Mouse (Mus musculus): Measurements from ENCODE around the gene Arhgap9. TPM values are rescaled to one million over a fixed set of nuclear protein-coding genes. Genes with fewer than 3 reads are reported as not detected.
A peak's percentile ranks its signal among the peaks of the same experiment; 100 is the strongest.
"Not testable (repeated sequence)": the region's sequence is repeated elsewhere in the genome, so short reads cannot be mapped to it uniquely, and the experiment has no call there.

Gene Arhgap9
- polyA plus RNA-seq, 1 experiment from 2014 or later = 1.7 TPM

DNA sequence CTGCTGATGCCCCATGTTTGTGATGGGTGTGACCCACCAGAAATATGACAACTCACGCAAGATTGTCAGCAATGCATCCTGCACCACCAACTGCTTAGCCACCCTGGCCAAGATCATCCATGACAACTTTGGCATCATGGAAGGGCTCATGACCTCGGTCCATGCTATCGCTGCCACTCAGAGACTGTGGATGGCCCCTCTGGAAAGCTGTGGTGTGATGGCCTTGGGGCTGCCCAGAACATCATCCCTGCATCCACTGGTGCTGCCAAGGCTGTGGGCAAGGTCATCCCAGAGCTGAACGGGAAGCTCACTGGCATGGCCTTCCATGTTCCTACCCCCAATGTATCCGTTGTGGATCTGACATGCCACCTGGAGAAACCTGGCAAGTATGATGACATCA, 8.2 kb upstream of the Arhgap9 start:
- H3K9me3 ChIP-seq (ENCODE audit: control insufficient read depth, low read length); H3K4me2 ChIP-seq (ENCODE audit: low read depth, low read length, severe bottlenecking); DNase-seq (ENCODE audit: low spot score); H3K4me3 ChIP-seq (ENCODE audit: low read depth, low read length); H3K36me3 ChIP-seq (ENCODE audit: control insufficient read depth, insufficient read depth, low read length); ATAC-seq (replicated peaks; ENCODE audit: low FRiP score); H3K4me1 ChIP-seq (replicated peaks; ENCODE audit: control insufficient read depth, insufficient read depth, low read length); H3K27me3 ChIP-seq (ENCODE audit: control insufficient read depth, insufficient read depth, low read length); H3K9ac ChIP-seq (ENCODE audit: low read length); H3K27ac ChIP-seq (ENCODE audit: low read depth, low read length): not testable (repeated sequence)
- WGBS = 95% methylated on average over 5 of the region's 5 CpGs

DNA sequence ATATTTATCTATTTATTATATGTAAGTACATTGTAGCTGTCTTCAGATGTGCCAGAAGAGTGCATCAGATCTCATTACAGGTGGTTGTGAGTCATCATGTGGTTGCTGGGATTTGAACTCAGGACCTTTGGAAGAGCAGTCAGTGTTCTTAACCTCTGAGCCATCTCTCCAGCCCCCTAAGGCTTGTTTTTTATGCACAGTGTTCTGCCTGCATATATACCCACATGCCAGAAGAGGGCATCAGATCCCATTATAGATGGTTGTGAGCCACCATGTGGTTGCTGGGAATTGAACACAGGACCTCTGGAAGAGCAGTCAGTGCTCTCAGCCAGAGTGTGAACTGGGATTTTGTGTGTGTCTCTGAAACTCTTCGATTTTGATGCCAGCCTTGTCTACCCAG, 6.8 kb upstream of the Arhgap9 start:
- WGBS = 96% methylated on average over 1 of the region's 1 CpGs
- H3K27me3 ChIP-seq (ENCODE audit: control insufficient read depth, insufficient read depth, low read length); DNase-seq (ENCODE audit: low spot score); H3K4me2 ChIP-seq (ENCODE audit: low read depth, low read length, severe bottlenecking); ATAC-seq (replicated peaks; ENCODE audit: low FRiP score); H3K27ac ChIP-seq (ENCODE audit: low read depth, low read length); H3K4me3 ChIP-seq (ENCODE audit: low read depth, low read length); H3K4me1 ChIP-seq (replicated peaks; ENCODE audit: control insufficient read depth, insufficient read depth, low read length); H3K9me3 ChIP-seq (ENCODE audit: control insufficient read depth, low read length); H3K9ac ChIP-seq (ENCODE audit: low read length); H3K36me3 ChIP-seq (ENCODE audit: control insufficient read depth, insufficient read depth, low read length): not testable (repeated sequence)

DNA sequence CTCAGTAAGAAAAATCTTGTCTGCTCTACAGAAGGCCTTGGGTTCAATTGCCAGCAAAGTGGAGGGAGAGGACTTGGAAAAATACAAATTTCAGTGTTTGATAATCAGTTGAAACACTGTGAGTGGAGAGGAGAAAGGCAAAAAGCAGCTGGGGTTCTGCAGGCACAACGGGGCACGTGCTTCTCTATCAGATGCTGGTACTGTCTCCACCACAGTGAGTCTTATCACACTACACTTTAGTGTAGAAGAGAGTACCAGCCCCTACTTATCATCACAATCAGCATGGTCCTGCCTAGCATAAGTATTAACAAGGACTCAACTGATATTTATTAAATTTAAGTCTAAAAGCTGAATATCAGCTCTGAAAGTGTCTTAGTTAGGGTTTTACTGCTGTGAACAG, 4.5 kb upstream of the Arhgap9 start:
- Histone ChIP-seq H3K27me3 (ENCODE audit: control insufficient read depth, insufficient read depth, low read length) (no peaks in the 10 kb centered on the region), H3K4me2 (ENCODE audit: low read depth, low read length, severe bottlenecking) (no peak overlapping the region), H3K4me1 (replicated peaks; ENCODE audit: control insufficient read depth, insufficient read depth, low read length) (no peaks in the 10 kb centered on the region), H3K4me3 (ENCODE audit: low read depth, low read length) (no peak overlapping the region), H3K9me3 (ENCODE audit: control insufficient read depth, low read length) (no peaks in the 10 kb centered on the region), H3K36me3 (ENCODE audit: control insufficient read depth, insufficient read depth, low read length) (no peaks in the 10 kb centered on the region), H3K9ac (ENCODE audit: low read length) (no peak overlapping the region), H3K27ac (ENCODE audit: low read depth, low read length) (no peak overlapping the region)
- no peak for ATAC-seq (replicated peaks; ENCODE audit: low FRiP score)
- WGBS = 77% methylated on average over 2 of the region's 2 CpGs
- DNase-seq (ENCODE audit: low spot score) = no peak

DNA sequence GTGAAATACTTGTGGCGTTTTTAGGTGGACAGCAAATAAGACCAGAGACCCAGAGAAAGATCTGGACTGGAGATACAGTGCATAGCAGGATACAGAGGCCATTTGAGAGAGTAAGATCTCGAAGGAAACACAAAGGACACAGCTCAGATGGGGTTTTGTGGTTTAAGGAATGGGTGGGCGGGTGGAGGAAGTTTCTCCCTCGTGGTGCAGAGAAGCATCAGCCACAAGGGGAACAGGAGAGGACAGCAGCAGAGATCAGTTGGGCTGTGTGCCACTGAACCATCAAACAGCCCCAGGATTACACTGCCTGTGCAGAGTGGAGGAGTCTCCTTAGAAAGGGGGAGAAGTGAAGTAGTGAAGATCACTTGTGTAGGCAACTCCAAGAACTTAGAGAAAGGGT, 3.8 kb upstream of the Arhgap9 start:
- Histone ChIP-seq H3K27ac (ENCODE audit: low read depth, low read length) (no peak overlapping the region), H3K9ac (ENCODE audit: low read length) (no peak overlapping the region), H3K4me3 (ENCODE audit: low read depth, low read length) (no peak overlapping the region), H3K4me1 (replicated peaks; ENCODE audit: control insufficient read depth, insufficient read depth, low read length) (no peaks in the 10 kb centered on the region), H3K9me3 (ENCODE audit: control insufficient read depth, low read length) (no peaks in the 10 kb centered on the region), H3K36me3 (ENCODE audit: control insufficient read depth, insufficient read depth, low read length) (no peaks in the 10 kb centered on the region), H3K4me2 (ENCODE audit: low read depth, low read length, severe bottlenecking) (no peak overlapping the region), H3K27me3 (ENCODE audit: control insufficient read depth, insufficient read depth, low read length) (no peaks in the 10 kb centered on the region)
- ATAC-seq (replicated peaks; ENCODE audit: low FRiP score) (no peak), DNase-seq (ENCODE audit: low spot score) (no peak)
- 46% methylated on average over 4 of the region's 4 CpGs for WGBS

DNA sequence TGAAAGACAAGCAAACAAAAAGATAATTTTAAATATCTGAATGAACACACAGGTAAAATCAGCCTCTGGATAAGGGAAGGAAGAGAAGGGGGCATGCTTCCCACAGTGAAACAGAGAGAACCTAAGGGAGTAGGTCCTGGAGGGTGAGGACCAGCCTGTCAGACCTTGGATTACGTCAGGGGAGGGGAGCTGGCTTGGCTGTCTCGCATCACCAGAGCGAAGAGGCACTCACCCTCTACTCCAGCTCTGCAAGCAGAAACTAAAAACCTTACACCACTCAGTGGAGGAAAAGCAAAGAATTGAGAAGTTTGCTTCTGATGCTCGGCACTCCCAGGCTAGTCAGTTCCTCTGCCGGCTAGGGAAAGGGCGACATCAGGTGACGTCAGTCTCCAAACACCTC, 1.8 kb upstream of the Arhgap9 start:
- DNase-seq (ENCODE audit: low spot score) (no peak), ATAC-seq (replicated peaks; ENCODE audit: low FRiP score) (no peak)
- H3K27me3 ChIP-seq (ENCODE audit: control insufficient read depth, insufficient read depth, low read length) = peaks cover 10% of the 10 kb centered on the region
- H3K9ac ChIP-seq (ENCODE audit: low read length) = no peak overlapping the region
- 87% methylated on average over 7 of the region's 7 CpGs for WGBS
- H3K9me3 ChIP-seq (ENCODE audit: control insufficient read depth, low read length) = no peaks in the 10 kb centered on the region
- no peaks in the 10 kb centered on the region for H3K4me1 ChIP-seq (replicated peaks; ENCODE audit: control insufficient read depth, insufficient read depth, low read length)
- no peaks in the 10 kb centered on the region for H3K36me3 ChIP-seq (ENCODE audit: control insufficient read depth, insufficient read depth, low read length)
- no peak overlapping the region for H3K4me3 ChIP-seq (ENCODE audit: low read depth, low read length)
- no peak overlapping the region for H3K27ac ChIP-seq (ENCODE audit: low read depth, low read length)
- H3K4me2 ChIP-seq (ENCODE audit: low read depth, low read length, severe bottlenecking) = no peak overlapping the region

DNA sequence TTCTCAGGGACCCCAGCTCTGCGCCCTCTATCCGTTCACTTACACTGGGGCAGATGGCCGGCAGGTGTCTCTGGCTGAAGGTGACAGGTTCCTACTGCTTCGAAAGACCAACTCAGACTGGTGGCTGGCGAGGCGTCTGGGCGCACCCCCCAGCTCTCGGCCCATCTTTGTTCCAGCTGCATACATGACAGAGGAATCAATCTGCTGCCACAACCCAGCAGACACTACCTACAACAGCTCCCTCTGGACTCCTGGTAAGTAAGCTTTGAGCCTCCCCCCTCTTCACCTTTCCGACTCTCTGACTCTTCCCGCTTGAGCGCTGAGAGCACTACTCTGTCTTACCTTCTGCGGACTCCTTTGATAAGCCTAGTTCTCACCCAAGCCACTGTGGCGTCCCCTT, 414 bp downstream of the Arhgap9 start:
- 68% methylated on average over 13 of the region's 13 CpGs for WGBS
- H3K4me2 ChIP-seq (ENCODE audit: low read depth, low read length, severe bottlenecking) = no peak overlapping the region
- no peaks in the 10 kb centered on the region; the same call in 1 of the 2 replicates for H3K9me3 ChIP-seq (ENCODE audit: control insufficient read depth, low read length)
- H3K9ac ChIP-seq (ENCODE audit: low read length) = no peak overlapping the region
- no peak overlapping the region for H3K27ac ChIP-seq (ENCODE audit: low read depth, low read length)
- no peaks in the 10 kb centered on the region for H3K36me3 ChIP-seq (ENCODE audit: control insufficient read depth, insufficient read depth, low read length)
- peaks cover 32% of the 10 kb centered on the region for H3K27me3 ChIP-seq (ENCODE audit: control insufficient read depth, insufficient read depth, low read length)
- ATAC-seq (replicated peaks; ENCODE audit: low FRiP score) = no peak
- DNase-seq (ENCODE audit: low spot score) = no peak
- H3K4me3 ChIP-seq (ENCODE audit: low read depth, low read length) = no peak overlapping the region
- peaks cover 11% of the 10 kb centered on the region for H3K4me1 ChIP-seq (replicated peaks; ENCODE audit: control insufficient read depth, insufficient read depth, low read length)

DNA sequence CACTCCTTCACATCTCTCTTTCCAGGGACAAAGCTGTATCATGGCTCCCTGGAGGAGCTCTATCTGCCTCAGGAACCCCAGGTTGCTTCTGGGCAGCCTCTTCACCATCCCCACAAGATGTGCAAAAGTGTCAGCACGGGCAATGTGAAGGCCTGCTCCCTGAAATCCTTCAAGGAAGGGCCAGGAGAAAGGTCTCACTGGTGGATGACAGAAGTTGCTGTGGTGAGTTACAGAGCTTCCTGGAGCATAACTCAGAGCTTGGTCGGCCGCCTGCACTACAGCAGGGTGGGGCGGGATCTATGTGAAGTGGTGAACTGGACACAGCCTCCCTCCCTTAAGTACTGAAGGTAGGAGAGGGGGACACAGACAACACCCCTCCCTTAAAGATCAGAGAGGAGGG, 905 bp downstream of the Arhgap9 start:
- Histone ChIP-seq H3K27me3 (ENCODE audit: control insufficient read depth, insufficient read depth, low read length) (peaks cover 37% of the 10 kb centered on the region), H3K4me3 (ENCODE audit: low read depth, low read length) (no peak overlapping the region), H3K4me1 (replicated peaks; ENCODE audit: control insufficient read depth, insufficient read depth, low read length) (peaks cover 11% of the 10 kb centered on the region), H3K4me2 (ENCODE audit: low read depth, low read length, severe bottlenecking) (no peak overlapping the region), H3K9me3 (ENCODE audit: control insufficient read depth, low read length) (no peaks in the 10 kb centered on the region; the same call in 1 of the 2 replicates), H3K9ac (ENCODE audit: low read length) (no peak overlapping the region), H3K36me3 (ENCODE audit: control insufficient read depth, insufficient read depth, low read length) (no peaks in the 10 kb centered on the region), H3K27ac (ENCODE audit: low read depth, low read length) (no peak overlapping the region)
- DNase-seq (ENCODE audit: low spot score) (no peak), ATAC-seq (replicated peaks; ENCODE audit: low FRiP score) (no peak)
- 85% methylated on average over 4 of the region's 4 CpGs for WGBS

DNA sequence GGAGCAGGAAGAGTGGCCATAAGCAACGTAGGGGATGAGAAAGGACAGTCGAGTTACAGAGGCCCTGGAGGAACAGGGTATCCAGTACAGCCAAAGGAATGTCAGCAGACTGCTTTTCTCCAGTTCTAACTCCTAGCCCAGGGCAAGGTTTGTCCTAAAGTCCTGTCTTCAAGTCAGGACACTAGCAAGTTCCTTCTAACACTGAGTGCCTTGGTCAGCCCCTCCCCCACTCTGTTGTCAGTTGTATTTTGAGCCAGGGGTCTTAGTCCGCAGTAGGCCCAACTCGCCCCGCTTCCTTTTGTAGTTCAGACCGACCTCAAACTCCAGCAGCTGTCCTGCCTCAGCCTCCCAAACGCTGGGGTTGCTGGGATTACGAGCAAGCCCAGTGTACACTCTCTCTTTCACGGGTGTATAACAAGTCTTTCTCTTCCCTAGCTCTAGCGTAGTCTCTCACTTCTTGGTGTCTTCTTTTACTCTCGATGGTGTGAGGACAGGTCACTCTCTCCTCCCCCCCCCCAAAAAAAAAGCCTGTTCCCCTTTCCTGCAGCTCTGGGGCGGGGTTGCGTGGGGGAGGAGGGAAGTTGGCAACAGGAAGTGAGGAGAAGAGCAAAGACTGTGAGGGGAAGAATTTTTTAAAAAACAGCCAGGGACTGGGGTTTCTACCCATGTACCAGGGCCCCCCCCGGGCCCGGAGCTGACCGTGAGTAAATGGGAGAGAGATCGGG, 1.5 kb downstream of the Arhgap9 start:
- ATAC-seq (replicated peaks; ENCODE audit: low FRiP score) (no peak), DNase-seq (ENCODE audit: low spot score) (no peak)
- Histone ChIP-seq H3K9me3 (ENCODE audit: control insufficient read depth, low read length) (no peaks in the 10 kb centered on the region; the same call in 1 of the 2 replicates), H3K27ac (ENCODE audit: low read depth, low read length) (no peak overlapping the region), H3K4me2 (ENCODE audit: low read depth, low read length, severe bottlenecking) (no peak overlapping the region), H3K27me3 (ENCODE audit: control insufficient read depth, insufficient read depth, low read length) (peaks cover 43% of the 10 kb centered on the region), H3K4me1 (replicated peaks; ENCODE audit: control insufficient read depth, insufficient read depth, low read length) (peaks cover 11% of the 10 kb centered on the region), H3K4me3 (ENCODE audit: low read depth, low read length) (no peak overlapping the region), H3K9ac (ENCODE audit: low read length) (no peak overlapping the region), H3K36me3 (ENCODE audit: control insufficient read depth, insufficient read depth, low read length) (no peaks in the 10 kb centered on the region)
- 80% methylated on average over 17 of the region's 17 CpGs for WGBS

DNA sequence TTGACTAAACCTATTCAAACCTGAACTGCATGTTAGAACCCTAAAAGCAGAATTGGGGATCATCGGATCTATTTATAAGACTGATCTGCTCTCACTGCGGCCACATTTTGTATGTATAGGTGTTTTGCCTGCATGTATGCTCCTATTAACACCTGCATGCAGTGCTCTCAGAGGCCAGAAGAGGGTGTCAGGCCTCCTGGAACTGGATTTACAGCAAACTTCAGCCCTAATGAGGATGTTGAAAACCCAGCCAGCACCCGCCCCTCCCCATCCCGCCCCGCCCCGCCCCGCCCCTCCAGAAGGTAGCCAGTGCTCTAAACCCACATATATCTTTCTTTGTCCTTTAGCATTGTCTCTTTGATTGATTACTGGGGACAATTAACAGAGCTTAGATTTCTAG, 2.7 kb downstream of the Arhgap9 start:
- ATAC-seq (replicated peaks; ENCODE audit: low FRiP score) (no peak), DNase-seq (ENCODE audit: low spot score) (peak; percentile 70)
- H3K9me3 ChIP-seq (ENCODE audit: control insufficient read depth, low read length) = no peaks in the 10 kb centered on the region; the same call in 1 of the 2 replicates
- H3K27me3 ChIP-seq (ENCODE audit: control insufficient read depth, insufficient read depth, low read length) = peaks cover 51% of the 10 kb centered on the region
- no peak overlapping the region for H3K4me3 ChIP-seq (ENCODE audit: low read depth, low read length)
- H3K36me3 ChIP-seq (ENCODE audit: control insufficient read depth, insufficient read depth, low read length) = no peaks in the 10 kb centered on the region
- H3K4me1 ChIP-seq (replicated peaks; ENCODE audit: control insufficient read depth, insufficient read depth, low read length) = peaks cover 11% of the 10 kb centered on the region
- H3K27ac ChIP-seq (ENCODE audit: low read depth, low read length) = no peak overlapping the region
- H3K9ac ChIP-seq (ENCODE audit: low read length) = no peak overlapping the region
- WGBS = 9% methylated on average over 7 of the region's 7 CpGs
- no peak overlapping the region for H3K4me2 ChIP-seq (ENCODE audit: low read depth, low read length, severe bottlenecking)
